Mouse (Mus musculus) lung, postnatal 0 days (tissue): ENCODE measurements around the gene Ssr1.

Experiments
- CTCF ChIP-seq: IDR thresholded peaks from 2 replicates; pipeline ENCODE4 v1.5.1; 2016; ENCODE audit warnings: antibody characterized with exemption, mild to moderate bottlenecking
- EP300 ChIP-seq: IDR thresholded peaks from 2 replicates; pipeline ENCODE4 v1.6.1; 2016; ENCODE audit warnings: antibody characterized with exemption, mild to moderate bottlenecking, control low read depth

- TF ChIP-seq CTCF = no peak
- TF ChIP-seq EP300 = no peak
These were observed 67.6 kb downstream of the Ssr1 start for GRCm38 (mm10) chr13:37926394-37926793.
